Mouse (Mus musculus) olfactory bulb, adult 2 months (tissue): ENCODE results near the gene Mif. TPM values are rescaled to one million over a fixed set of nuclear protein-coding genes. Genes with fewer than 3 reads are reported as not detected.

ENCODE experiments used
- H3K27ac ChIP-seq: fragments of 200-500 bp; 2 replicates; pipeline ENCODE4 v1.5.1; 2012; ENCODE audit warnings: low read depth, low read length; ENCODE audit not compliant: insufficient read depth
- H3K4me1 ChIP-seq: fragments of 200-500 bp; 2 replicates; pipeline ENCODE4 v1.6.1; 2012; ENCODE audit warnings: low read length; ENCODE audit not compliant: control insufficient read depth, insufficient read depth
- H3K4me3 ChIP-seq: fragments of 200-500 bp; 2 replicates; pipeline ENCODE4 v1.5.1; 2012; ENCODE audit warnings: mild to moderate bottlenecking, low read depth, low read length, moderate library complexity; ENCODE audit not compliant: insufficient read depth
- CTCF ChIP-seq: fragments of 200-500 bp; IDR thresholded peaks from 2 replicates; pipeline ENCODE4 v1.5.1; 2012; ENCODE audit warnings: low read depth, mild to moderate bottlenecking, low read length, moderate library complexity; ENCODE audit not compliant: insufficient read depth
- POLR2A ChIP-seq: fragments of 200-500 bp; IDR thresholded peaks from 2 replicates; pipeline ENCODE4 v1.6.1; 2012; ENCODE audit warnings: mild to moderate bottlenecking, low read depth, low read length, moderate library complexity; ENCODE audit not compliant: insufficient read depth
- WGBS: fragments of 180-500 bp; shearing (Covaris S2); methylation state at CpG from one replicate; pipeline ENCODE4 v1.1.7; 2018; 5-methylcytosine and 5-hydroxymethylcytosine counted together
- polyA plus RNA-seq: library from polyadenylated mRNA; stranded (reverse); fragments of >200 nt; gene quantifications from 2 replicates; pipeline ENCODE4 v1.2.4, GENCODE M21; 2012; ENCODE audit warnings: low replicate concordance; ENCODE audit not compliant: missing spikeins, insufficient read depth, insufficient read length

Gene Mif
- polyA plus RNA-seq, 1 experiment, result not detected

DNA sequence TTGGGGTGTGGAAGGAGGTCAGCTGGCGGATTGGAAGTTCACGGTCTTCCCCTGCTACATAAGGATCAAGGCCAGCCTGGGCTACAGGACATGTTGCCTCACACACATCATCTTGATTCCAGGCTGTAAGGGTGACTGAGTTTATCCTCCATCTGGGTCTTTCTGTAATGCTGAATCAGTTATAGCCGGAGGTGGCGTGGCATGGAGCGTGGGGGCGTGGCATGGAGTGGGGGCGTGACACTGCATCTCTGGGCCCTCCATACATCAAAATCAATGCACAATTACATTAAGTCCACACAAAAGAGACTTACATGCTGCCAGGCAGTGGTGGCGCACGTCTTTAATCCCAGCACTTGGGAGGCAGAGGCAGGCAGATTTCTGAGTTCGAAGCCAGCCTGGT lies 20.3 kb upstream of the Mif start:
- peaks cover 5% of the 10 kb centered on the region for H3K4me1 ChIP-seq
- no peak for TF ChIP-seq CTCF
- TF ChIP-seq POLR2A, result no peak
- no peak overlapping the region for H3K27ac ChIP-seq
- no peak overlapping the region for H3K4me3 ChIP-seq
- WGBS, result 95% methylated on average over 10 of the region's 10 CpGs

- TF ChIP-seq POLR2A (no peak), CTCF (no peak)
- 81% methylated on average over 3 of the region's 3 CpGs for WGBS
Measured at GRCm38 (mm10) chr10:75878836-75879235, 18.8 kb upstream of the Mif start.

DNA sequence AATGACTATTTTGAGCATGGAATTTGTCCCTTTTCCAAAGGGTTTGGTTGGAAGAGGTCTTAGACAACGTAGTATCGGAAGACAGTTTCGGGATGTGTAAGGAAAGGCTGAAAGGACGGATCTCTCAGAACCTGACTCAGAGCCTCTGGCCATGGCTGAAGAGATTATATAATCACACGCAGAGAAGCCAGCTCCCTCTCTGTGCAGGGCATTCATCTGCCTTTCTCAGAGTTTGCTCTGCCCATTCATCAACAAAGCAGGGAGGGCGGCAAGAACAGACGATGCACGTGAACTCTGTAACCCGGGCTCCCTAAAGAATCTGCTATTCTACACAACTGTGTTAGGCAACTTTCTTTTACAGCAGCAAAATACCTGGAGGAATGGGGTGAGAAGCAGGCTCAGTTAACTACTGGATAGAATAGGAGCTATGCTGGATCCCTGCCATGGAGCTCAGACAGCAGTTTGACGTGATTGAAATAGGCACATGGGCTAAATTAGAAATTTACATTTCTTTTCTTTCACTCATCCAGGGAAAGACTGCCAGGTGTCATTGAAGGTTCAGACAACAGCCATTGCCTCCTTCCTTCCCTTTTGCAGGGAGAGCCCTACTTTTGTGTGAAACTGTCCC lies 13.6 kb upstream of the Mif start:
- 12% methylated on average over 10 of the region's 10 CpGs for WGBS
- H3K4me3 ChIP-seq, result no peak overlapping the region
- TF ChIP-seq CTCF (no peak), POLR2A (no peak)

More at GRCm38 (mm10) chr10:75878836-75879235, 18.8 kb upstream of the Mif start:
- no peak overlapping the region for H3K27ac ChIP-seq
- no peak overlapping the region for H3K4me3 ChIP-seq
- H3K4me1 ChIP-seq, result peaks cover 5% of the 10 kb centered on the region

DNA sequence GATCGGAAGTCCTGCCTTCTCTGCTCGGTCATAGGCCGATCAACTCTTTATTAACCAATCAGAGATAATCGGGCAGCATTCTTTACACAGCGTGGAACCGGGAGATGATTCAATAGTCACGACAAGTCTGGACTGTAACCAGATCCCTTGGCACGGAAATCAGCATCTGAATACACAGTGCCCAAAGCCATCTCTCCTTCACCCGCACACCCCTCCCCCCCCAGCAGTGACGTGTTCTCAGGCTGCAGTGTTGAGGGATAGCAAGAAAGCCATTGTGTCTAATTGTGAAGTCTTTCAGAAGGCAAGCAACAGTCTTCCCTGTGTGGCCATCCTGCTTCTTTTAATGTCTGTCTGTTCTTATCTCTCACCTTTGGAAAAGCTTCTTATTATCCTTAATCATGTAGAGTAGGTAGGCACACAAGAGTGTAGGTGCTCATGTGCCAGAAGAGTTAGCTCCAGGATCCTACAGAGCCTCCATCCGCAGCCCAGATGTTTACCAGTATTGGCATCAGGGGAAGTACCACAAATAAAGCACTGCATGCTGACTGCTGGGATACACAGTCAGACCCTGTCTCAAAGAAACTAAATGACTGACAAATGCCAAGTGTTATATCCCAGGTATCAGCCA lies 13.0 kb upstream of the Mif start:
- Histone ChIP-seq H3K4me3 (peak overlapping the region; percentile 46), H3K27ac (peak overlapping the region; percentile 53), H3K4me1 (0 out of 2 replicates have a peak, but pooled peaks cover 2% of the 10 kb centered on the region)
- TF ChIP-seq CTCF, result no peak
- no peak; the same call in 1 of the 2 replicates for TF ChIP-seq POLR2A
- WGBS, result 1% methylated on average over 11 of the region's 11 CpGs

More for the DNA sequence above, 13.6 kb upstream of the Mif start:
- Histone ChIP-seq H3K27ac (peak overlapping the region; percentile 53), H3K4me1 (0 out of 2 replicates have a peak, but pooled peaks cover 2% of the 10 kb centered on the region)

GRCm38 (mm10) chr10:75872025-75872914 lies 12.2 kb upstream of the Mif start:
- Histone ChIP-seq H3K4me3 (peak overlapping the region; percentile 46), H3K27ac (peak overlapping the region; percentile 53), H3K4me1 (0 out of 2 replicates have a peak, but pooled peaks cover 2% of the 10 kb centered on the region)
- 38% methylated on average over 10 of the region's 10 CpGs for WGBS
- TF ChIP-seq CTCF, result no peak
- TF ChIP-seq POLR2A, result peak; percentile 26; the same call in 1 of the 2 replicates

- no peak overlapping the region for H3K27ac ChIP-seq
- WGBS, result 77% methylated on average over 5 of the region's 5 CpGs
- H3K4me3 ChIP-seq, result no peak overlapping the region
- peaks cover 17% of the 10 kb centered on the region for H3K4me1 ChIP-seq
- no peak for TF ChIP-seq CTCF
- no peak for TF ChIP-seq POLR2A
Measured at GRCm38 (mm10) chr10:75861587-75861986, 1.5 kb upstream of the Mif start.

DNA sequence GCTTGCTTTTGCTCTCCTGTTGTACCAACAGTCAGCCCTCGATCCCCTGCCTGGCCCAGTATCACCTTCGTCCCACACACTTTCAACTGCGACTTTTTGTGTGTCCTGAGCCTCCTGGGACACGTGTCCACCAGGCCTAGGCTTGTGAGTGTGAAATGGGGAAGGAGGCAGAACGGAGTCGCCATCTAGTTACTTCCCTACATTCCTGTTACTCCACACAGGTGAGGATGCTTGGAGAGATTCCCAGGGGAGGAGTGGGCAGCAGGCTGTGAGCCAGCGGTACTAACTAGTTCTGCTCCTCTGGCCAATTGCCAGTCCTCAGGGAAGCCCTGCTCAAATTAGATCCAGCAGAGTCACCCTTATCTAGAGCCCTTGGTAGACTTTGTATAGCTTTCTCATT lies 706 bp upstream of the Mif start:
- Histone ChIP-seq H3K4me1 (peaks cover 17% of the 10 kb centered on the region), H3K4me3 (no peak overlapping the region), H3K27ac (0 out of 2 replicates have a peak overlapping the region, but pooled peaks have one; percentile 89)
- TF ChIP-seq CTCF (no peak), POLR2A (no peak)
- WGBS, result 33% methylated on average over 7 of the region's 7 CpGs

DNA sequence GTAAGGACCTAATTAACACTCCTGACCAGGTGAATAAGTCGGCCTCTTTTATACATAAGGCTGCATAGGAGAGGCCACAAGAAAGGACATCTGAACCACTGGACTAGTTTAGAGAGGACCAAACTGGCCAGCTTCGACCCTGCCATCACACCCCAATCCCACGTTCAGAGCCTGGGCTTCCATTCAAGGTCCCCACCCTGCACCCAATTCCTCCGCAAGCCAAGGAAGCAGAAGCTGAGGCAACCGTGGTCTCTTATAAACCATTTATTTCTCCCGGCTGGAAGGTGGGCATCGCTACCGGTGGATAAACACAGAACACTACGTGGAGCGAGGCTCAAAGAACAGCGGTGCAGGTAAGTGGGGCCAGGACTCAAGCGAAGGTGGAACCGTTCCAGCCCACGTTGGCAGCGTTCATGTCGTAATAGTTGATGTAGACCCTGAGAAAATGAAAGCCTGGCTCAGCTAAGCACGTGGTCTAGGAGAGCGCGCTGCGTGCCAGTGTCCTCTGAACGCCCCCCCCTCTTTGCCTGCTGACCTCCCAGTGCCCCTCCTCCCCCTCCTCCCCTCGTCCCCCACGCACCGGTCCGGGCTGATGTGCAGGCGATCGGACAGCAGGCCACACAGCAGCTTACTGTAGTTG lies 813 bp downstream of the Mif start:
- 4% methylated on average over 27 of the region's 27 CpGs for WGBS
- Histone ChIP-seq H3K4me3 (peak overlapping the region; percentile 96), H3K4me1 (peaks cover 17% of the 10 kb centered on the region), H3K27ac (no peak overlapping the region)
- TF ChIP-seq POLR2A, result no peak
- no peak for TF ChIP-seq CTCF

DNA sequence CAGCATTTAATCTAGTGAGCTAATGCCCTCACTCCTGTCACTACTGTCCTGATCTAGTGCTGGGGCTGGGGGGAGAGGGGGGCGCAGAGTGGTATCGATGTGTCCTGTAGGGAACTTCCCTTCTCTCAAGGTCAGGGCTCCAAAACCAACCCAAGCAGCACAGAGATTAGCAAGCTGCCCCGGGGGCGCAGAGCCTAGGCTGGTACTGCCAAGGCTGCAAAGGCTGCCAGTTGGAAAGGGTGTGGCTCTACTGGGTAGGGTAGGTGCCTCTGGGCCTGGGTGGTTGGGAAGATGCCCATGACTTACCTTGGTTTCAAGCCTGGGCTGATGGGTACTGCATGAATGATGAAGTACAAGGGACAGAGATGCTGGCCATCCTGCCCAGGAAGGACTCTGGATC lies 2.4 kb downstream of the Mif start:
- peaks cover 17% of the 10 kb centered on the region for H3K4me1 ChIP-seq
- no peak overlapping the region for H3K27ac ChIP-seq
- no peak overlapping the region for H3K4me3 ChIP-seq
- TF ChIP-seq CTCF (no peak), POLR2A (no peak)
- WGBS, result 88% methylated on average over 4 of the region's 4 CpGs
